Comparison of ENCODE assay signal across 9 mouse cellular contexts in the genomic region with DNA sequence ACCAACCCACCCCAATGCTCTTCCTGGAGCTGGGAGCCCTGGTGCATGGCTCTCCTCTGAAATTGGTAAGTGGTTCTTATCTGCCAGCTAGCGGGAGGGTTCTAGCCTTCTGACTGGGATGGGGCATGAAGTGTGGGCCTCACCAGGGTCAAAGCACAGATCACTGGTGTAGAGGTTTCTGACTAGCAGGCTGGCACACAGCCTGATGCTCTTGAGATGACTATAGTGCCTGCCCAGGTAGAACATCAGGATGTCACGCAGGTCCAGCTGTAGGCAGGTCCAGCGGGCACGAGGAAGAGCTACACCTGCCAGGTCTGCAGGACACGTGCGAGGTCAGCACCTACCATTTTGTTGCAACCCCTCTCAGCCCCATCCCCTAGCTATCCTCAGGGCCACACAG. TPM values are rescaled to one million over a fixed set of nuclear protein-coding genes. Genes with fewer than 3 reads are reported as not detected.
DNase-seq lines count a peak whose midpoint lies in the region; ATAC-seq and TF ChIP-seq lines count a peak whose summit lies in the region.
"Had no signal": no experiment of that assay in that cellular context is flagged by ENCODE, and none has a peak within 500 bp of the region (broad histone marks: within the 10 kb centered on the region; RNA-seq: fewer than 3 reads in every experiment).

No protein-coding gene starts in this region.

- H3K9ac ChIP-seq in kidney, postnatal 0 days (ENCODE audit: low read depth, low read length), result peak overlapping the region; percentile 71; the same call in 1 of the 2 replicates
- H3K9ac ChIP-seq in embryonic facial prominence, embryonic 15.5 days, result 0 out of 2 replicates have a peak overlapping the region, but pooled peaks have one; percentile 84
- H3K9ac ChIP-seq in limb, embryonic 12.5 days (replicated peaks), result peak overlapping the region; percentile 86
- H3K9ac ChIP-seq in neural tube, embryonic 15.5 days (replicated peaks), result peak overlapping the region; percentile 92

- ATAC-seq in kidney, postnatal 0 days (replicated peaks; ENCODE audit: low FRiP score, low read depth), result no peak
- ATAC-seq in embryonic facial prominence, embryonic 15.5 days (ENCODE audit: insufficient number of reproducible peaks, low FRiP score, low TSS enrichment, low read depth), result no peak
- ATAC-seq in limb, embryonic 12.5 days (ENCODE audit: insufficient number of reproducible peaks, insufficient read depth, low FRiP score, low TSS enrichment, low read depth), result 0 out of 2 replicates have a peak, but pooled peaks have one; percentile 16
- no peak for ATAC-seq in neural tube, embryonic 15.5 days (ENCODE audit: low FRiP score)

- no peaks in the 10 kb centered on the region for H3K27me3 ChIP-seq in kidney, postnatal 0 days (ENCODE audit: insufficient read depth, low read length)
- H3K27me3 ChIP-seq in embryonic facial prominence, embryonic 15.5 days, result no peaks in the 10 kb centered on the region
- no peaks in the 10 kb centered on the region for H3K27me3 ChIP-seq in limb, embryonic 12.5 days
- H3K27me3 ChIP-seq in neural tube, embryonic 15.5 days (replicated peaks), result no peaks in the 10 kb centered on the region

- 0 out of 2 replicates have a peak, but pooled peaks cover 6% of the 10 kb centered on the region for H3K36me3 ChIP-seq in kidney, postnatal 0 days (ENCODE audit: insufficient read depth, low read length)
- H3K36me3 ChIP-seq in embryonic facial prominence, embryonic 15.5 days, result 0 out of 2 replicates have a peak, but pooled peaks cover 8% of the 10 kb centered on the region
- H3K36me3 ChIP-seq in limb, embryonic 12.5 days, result peaks cover 12% of the 10 kb centered on the region
- H3K36me3 ChIP-seq in neural tube, embryonic 15.5 days, result peaks cover 6% of the 10 kb centered on the region; the same call in 1 of the 2 replicates

- H3K27ac ChIP-seq in kidney, postnatal 0 days, result no peak overlapping the region
- H3K27ac ChIP-seq in embryonic facial prominence, embryonic 15.5 days (replicated peaks), result no peak overlapping the region
- no peak overlapping the region for H3K27ac ChIP-seq in limb, embryonic 12.5 days
- no peak overlapping the region for H3K27ac ChIP-seq in neural tube, embryonic 15.5 days (replicated peaks)
- no peak overlapping the region for H3K27ac ChIP-seq in layer of hippocampus, adult 2 months

- H3K9me3 ChIP-seq in kidney, postnatal 0 days (replicated peaks; ENCODE audit: low read length), result no peaks in the 10 kb centered on the region
- no peaks in the 10 kb centered on the region for H3K9me3 ChIP-seq in embryonic facial prominence, embryonic 15.5 days (replicated peaks)
- H3K9me3 ChIP-seq in limb, embryonic 12.5 days, result no peaks in the 10 kb centered on the region
- H3K9me3 ChIP-seq in neural tube, embryonic 15.5 days (replicated peaks), result no peaks in the 10 kb centered on the region

- 90% methylated on average over 6 of the region's 6 CpGs for WGBS in kidney, postnatal 0 days
- 89% methylated on average over 6 of the region's 6 CpGs for WGBS in embryonic facial prominence, embryonic 15.5 days
- 93% methylated on average over 6 of the region's 6 CpGs for WGBS in limb, embryonic 12.5 days
- WGBS in neural tube, embryonic 15.5 days, result 94% methylated on average over 6 of the region's 6 CpGs

- TF ChIP-seq CTCF in kidney, postnatal 0 days (IDR thresholded peaks at IDR 0.05; ENCODE audit: low read depth), result no peak
- TF ChIP-seq CTCF in layer of hippocampus, adult 2 months (conservative IDR thresholded peaks at IDR 0.05), result no peak

- no peak for DNase-seq in kidney, postnatal 0 days (ENCODE audit: low spot score)
- no peak for DNase-seq in kidney, adult 8-10 months
- DNase-seq in layer of hippocampus, adult 9-10 months (ENCODE audit: low spot score), result no peak
- no peak for DNase-seq in ovary, postnatal 36 days (ENCODE audit: low spot score)
- no peak for DNase-seq in layer of hippocampus, adult 2 months (ENCODE audit: low spot score in 2 of 2)
- DNase-seq: layer of hippocampus, postnatal 36 days had no signal

- peaks cover 5% of the 10 kb centered on the region for H3K4me1 ChIP-seq in kidney, postnatal 0 days (replicated peaks; ENCODE audit: insufficient read depth, low read length)
- peaks cover 19% of the 10 kb centered on the region for H3K4me1 ChIP-seq in embryonic facial prominence, embryonic 15.5 days
- H3K4me1 ChIP-seq in limb, embryonic 12.5 days (replicated peaks), result peaks cover 17% of the 10 kb centered on the region
- H3K4me1 ChIP-seq in neural tube, embryonic 15.5 days, result peaks cover 18% of the 10 kb centered on the region

- H3K4me3 ChIP-seq in kidney, postnatal 0 days (replicated peaks; ENCODE audit: low read depth, low read length), result peak overlapping the region; percentile 65; the same call in 1 of the 2 replicates
- peak overlapping the region; percentile 75 for H3K4me3 ChIP-seq in embryonic facial prominence, embryonic 15.5 days (replicated peaks)
- H3K4me3 ChIP-seq in limb, embryonic 12.5 days (replicated peaks), result peak overlapping the region; percentile 57
- peak overlapping the region; percentile 71 for H3K4me3 ChIP-seq in neural tube, embryonic 15.5 days (replicated peaks)
- no peak overlapping the region for H3K4me3 ChIP-seq in layer of hippocampus, adult 2 months

- no peak overlapping the region; the same call in 1 of the 2 replicates for H3K4me2 ChIP-seq in kidney, postnatal 0 days (ENCODE audit: low read length)
- H3K4me2 ChIP-seq in embryonic facial prominence, embryonic 15.5 days (replicated peaks), result peak overlapping the region; percentile 92
- peak overlapping the region; percentile 89 for H3K4me2 ChIP-seq in limb, embryonic 12.5 days
- peak overlapping the region; percentile 91 for H3K4me2 ChIP-seq in neural tube, embryonic 15.5 days

RNA-seq across cellular contexts. Expression of gene Wdr90, which starts 1.1 kb away (rescaled TPM):
- 10.6 and 10.7 TPM in 2 replicates for polyA plus RNA-seq in kidney, postnatal 0 days (2015; fragmentation: Nextera tagmentation; extraction: Ambion mirVana)
- polyA plus RNA-seq in embryonic facial prominence, embryonic 15.5 days (2015; fragmentation: Nextera tagmentation; extraction: Ambion mirVana), result 21.5 and 32.1 TPM in 2 replicates
- polyA plus RNA-seq in limb, embryonic 12.5 days (2016; fragmentation: Nextera tagmentation; extraction: Ambion mirVana), result 37.3 and 45.5 TPM in 2 replicates
- polyA plus RNA-seq in neural tube, embryonic 15.5 days (2015; fragmentation: Nextera tagmentation; extraction: Ambion mirVana), result 15.5 and 18.1 TPM in 2 replicates
- 10 to 100 TPM; 21.7 to 24.6 TPM for total RNA-seq in layer of hippocampus, adult 2 months (2021)

RNA-seq across cellular contexts. Expression of gene Mcrip2, which starts 8.3 kb away (rescaled TPM):
- 128 and 138 TPM in 2 replicates for polyA plus RNA-seq in kidney, postnatal 0 days (2015; fragmentation: Nextera tagmentation; extraction: Ambion mirVana)
- 13.4 and 15.7 TPM in 2 replicates for polyA plus RNA-seq in embryonic facial prominence, embryonic 15.5 days (2015; fragmentation: Nextera tagmentation; extraction: Ambion mirVana)
- 8.5 and 9.9 TPM in 2 replicates for polyA plus RNA-seq in limb, embryonic 12.5 days (2016; fragmentation: Nextera tagmentation; extraction: Ambion mirVana)
- polyA plus RNA-seq in neural tube, embryonic 15.5 days (2015; fragmentation: Nextera tagmentation; extraction: Ambion mirVana), result 30.3 and 30.7 TPM in 2 replicates
- 10 to 100 TPM; 20.9 to 21.6 TPM for total RNA-seq in layer of hippocampus, adult 2 months (2021)

RNA-seq across cellular contexts. Expression of gene Mettl26, which starts 14.6 kb away (rescaled TPM):
- 106 and 119 TPM in 2 replicates for polyA plus RNA-seq in kidney, postnatal 0 days (2015; fragmentation: Nextera tagmentation; extraction: Ambion mirVana)
- polyA plus RNA-seq in embryonic facial prominence, embryonic 15.5 days (2015; fragmentation: Nextera tagmentation; extraction: Ambion mirVana), result 49.6 and 51.8 TPM in 2 replicates
- polyA plus RNA-seq in limb, embryonic 12.5 days (2016; fragmentation: Nextera tagmentation; extraction: Ambion mirVana), result 56.1 and 60.1 TPM in 2 replicates
- 64.9 and 65.4 TPM in 2 replicates for polyA plus RNA-seq in neural tube, embryonic 15.5 days (2015; fragmentation: Nextera tagmentation; extraction: Ambion mirVana)
- total RNA-seq in layer of hippocampus, adult 2 months (2021), result 10 to 100 TPM; 39.0 to 39.9 TPM

RNA-seq across cellular contexts. Expression of gene Rhot2, which starts 15.6 kb away (rescaled TPM):
- 21.1 and 22.4 TPM in 2 replicates for polyA plus RNA-seq in kidney, postnatal 0 days (2015; fragmentation: Nextera tagmentation; extraction: Ambion mirVana)
- 24.5 and 25.8 TPM in 2 replicates for polyA plus RNA-seq in embryonic facial prominence, embryonic 15.5 days (2015; fragmentation: Nextera tagmentation; extraction: Ambion mirVana)
- 23.6 and 26.9 TPM in 2 replicates for polyA plus RNA-seq in limb, embryonic 12.5 days (2016; fragmentation: Nextera tagmentation; extraction: Ambion mirVana)
- polyA plus RNA-seq in neural tube, embryonic 15.5 days (2015; fragmentation: Nextera tagmentation; extraction: Ambion mirVana), result 17.8 and 23.0 TPM in 2 replicates
- 100 to 1,000 TPM in 1 of 2 experiments, 10 to 100 TPM in 1; 95.9 to 107 TPM for total RNA-seq in layer of hippocampus, adult 2 months (2021)

RNA-seq across cellular contexts. Expression of gene Gm20683, which starts 18.7 kb away (rescaled TPM):
- 2.7 and 2.8 TPM in 2 replicates for polyA plus RNA-seq in kidney, postnatal 0 days (2015; fragmentation: Nextera tagmentation; extraction: Ambion mirVana)
- 2.5 and 3.5 TPM in 2 replicates for polyA plus RNA-seq in embryonic facial prominence, embryonic 15.5 days (2015; fragmentation: Nextera tagmentation; extraction: Ambion mirVana)
- 1.6 and 2.0 TPM in 2 replicates for polyA plus RNA-seq in limb, embryonic 12.5 days (2016; fragmentation: Nextera tagmentation; extraction: Ambion mirVana)
- polyA plus RNA-seq in neural tube, embryonic 15.5 days (2015; fragmentation: Nextera tagmentation; extraction: Ambion mirVana), result 11.6 and 14.6 TPM in 2 replicates
- total RNA-seq in layer of hippocampus, adult 2 months (2021), result 10 to 100 TPM; 30.0 to 33.9 TPM
